Mouse (Mus musculus) heart, embryonic 16.5 days (tissue): ENCODE measurements around the gene Lrguk. TPM values are rescaled to one million over a fixed set of nuclear protein-coding genes. Genes with fewer than 3 reads are reported as not detected.
A peak's percentile ranks its signal among the peaks of the same experiment; 100 is the strongest.

Source experiments
- ATAC-seq: fragments of 200-750 bp; cut with Nextera tagmentation; replicated peaks from 2 replicates; pipeline ENCODE4 v1.8.0; 2017; ENCODE audit warnings: moderate number of reproducible peaks; ENCODE audit not compliant: insufficient read depth, low FRiP score; ENCODE audit errors: extremely low read depth
- H3K27ac ChIP-seq: fragments of 300-500 bp; sonication (generic); 2 replicates; pipeline ENCODE4 v1.5.1; 2014; ENCODE audit warnings: mild to moderate bottlenecking, low read length, control low read depth, moderate library complexity
- H3K27me3 ChIP-seq: fragments of 300-500 bp; sonication (generic); 2 replicates; pipeline ENCODE4 v1.6.1; 2014; ENCODE audit warnings: low read length, mixed read lengths; ENCODE audit not compliant: control insufficient read depth, insufficient read depth
- H3K36me3 ChIP-seq: fragments of 300-500 bp; sonication (generic); 2 replicates; pipeline ENCODE4 v1.6.1; 2014; ENCODE audit not compliant: control insufficient read depth, insufficient read depth
- H3K4me1 ChIP-seq: fragments of 300-500 bp; sonication (generic); 2 replicates; pipeline ENCODE4 v1.6.1; 2014; ENCODE audit warnings: low read length, mixed read lengths; ENCODE audit not compliant: control insufficient read depth, insufficient read depth
- H3K4me2 ChIP-seq: fragments of 300-500 bp; sonication (generic); 2 replicates; pipeline ENCODE4 v1.6.1; 2014; ENCODE audit warnings: low read depth, mild to moderate bottlenecking, control low read depth, low read length
- H3K4me3 ChIP-seq: fragments of 300-500 bp; sonication (generic); 2 replicates; pipeline ENCODE4 v1.5.1; 2014; ENCODE audit warnings: mild to moderate bottlenecking, control low read depth, low read length
- H3K9ac ChIP-seq: fragments of 300-500 bp; sonication (generic); 2 replicates; pipeline ENCODE4 v1.6.1; 2014; ENCODE audit warnings: low read length, control low read depth
- H3K9me3 ChIP-seq: fragments of 300-500 bp; sonication (generic); replicated peaks from 2 replicates; pipeline ENCODE4 v1.6.1; 2016; ENCODE audit warnings: low read length; ENCODE audit not compliant: control insufficient read depth
- WGBS: fragments of 180-500 bp; shearing (Covaris S2); extraction: QIAGEN DNeasy Blood & Tissue Kit; methylation state at CpG from one replicate; pipeline ENCODE4 v1.1.7; 2014; 5-methylcytosine and 5-hydroxymethylcytosine counted together
- polyA plus RNA-seq: library from polyadenylated mRNA; unstranded; fragments of >200 nt; fragmentation: Nextera tagmentation; extraction: Ambion mirVana; gene quantifications from 2 replicates; pipeline ENCODE4 v1.2.1, GENCODE M21; 2015

The Lrguk gene
- polyA plus RNA-seq, 1 experiment from 2014 or later: 0.35 TPM

- WGBS: 62% methylated on average over 7 of the region's 7 CpGs
- Histone ChIP-seq H3K4me2 (no peak overlapping the region), H3K9me3 (no peaks in the 10 kb centered on the region), H3K4me3 (no peak overlapping the region), H3K4me1 (peaks cover 2% of the 10 kb centered on the region; the same call in 1 of the 2 replicates), H3K27ac (no peak overlapping the region), H3K27me3 (no peaks in the 10 kb centered on the region), H3K9ac (no peak overlapping the region), H3K36me3 (no peaks in the 10 kb centered on the region)
- ATAC-seq: no peak
Observed at GRCm38 (mm10) chr6:34148639-34149038, 119.4 kb downstream of the Lrguk start.

GRCm38 (mm10) chr6:34149066-34149465, 119.8 kb downstream of the Lrguk start:
- H3K36me3 ChIP-seq: no peaks in the 10 kb centered on the region
- H3K4me2 ChIP-seq: no peak overlapping the region
- no peak overlapping the region for H3K4me3 ChIP-seq
- WGBS: 83% methylated on average over 9 of the region's 9 CpGs
- no peak for ATAC-seq
- no peaks in the 10 kb centered on the region for H3K9me3 ChIP-seq
- no peaks in the 10 kb centered on the region for H3K27me3 ChIP-seq
- no peak overlapping the region for H3K27ac ChIP-seq
- no peak overlapping the region for H3K9ac ChIP-seq
- H3K4me1 ChIP-seq: peaks cover 5% of the 10 kb centered on the region

GRCm38 (mm10) chr6:34149821-34150220, 120.6 kb downstream of the Lrguk start:
- H3K4me1 ChIP-seq: peaks cover 12% of the 10 kb centered on the region
- H3K36me3 ChIP-seq: no peaks in the 10 kb centered on the region
- no peak overlapping the region for H3K4me3 ChIP-seq
- ATAC-seq: no peak
- H3K9ac ChIP-seq: no peak overlapping the region
- H3K27me3 ChIP-seq: no peaks in the 10 kb centered on the region
- WGBS: 77% methylated on average over 1 of the region's 1 CpGs
- no peaks in the 10 kb centered on the region for H3K9me3 ChIP-seq
- no peak overlapping the region for H3K4me2 ChIP-seq
- H3K27ac ChIP-seq: no peak overlapping the region

GRCm38 (mm10) chr6:34153069-34154052, 124.1 kb downstream of the Lrguk start:
- 67% methylated on average over 18 of the region's 18 CpGs for WGBS
- H3K4me1 ChIP-seq: peaks cover 24% of the 10 kb centered on the region
- H3K9ac ChIP-seq: no peak overlapping the region
- H3K27ac ChIP-seq: no peak overlapping the region
- H3K4me3 ChIP-seq: no peak overlapping the region
- H3K36me3 ChIP-seq: peaks cover 11% of the 10 kb centered on the region
- no peak for ATAC-seq
- no peak overlapping the region for H3K4me2 ChIP-seq
- no peaks in the 10 kb centered on the region for H3K27me3 ChIP-seq
- H3K9me3 ChIP-seq: no peaks in the 10 kb centered on the region

GRCm38 (mm10) chr6:34154202-34154601, 125.0 kb downstream of the Lrguk start:
- peak overlapping the region; percentile 54 for H3K27ac ChIP-seq
- WGBS: 37% methylated on average over 3 of the region's 3 CpGs
- no peaks in the 10 kb centered on the region for H3K9me3 ChIP-seq
- no peaks in the 10 kb centered on the region for H3K27me3 ChIP-seq
- peaks cover 18% of the 10 kb centered on the region for H3K36me3 ChIP-seq
- H3K4me3 ChIP-seq: no peak overlapping the region
- no peak overlapping the region for H3K9ac ChIP-seq
- H3K4me2 ChIP-seq: no peak overlapping the region
- peaks cover 24% of the 10 kb centered on the region for H3K4me1 ChIP-seq
- no peak for ATAC-seq

- peak overlapping the region; percentile 59 for H3K27ac ChIP-seq
- peak overlapping the region; percentile 1 for H3K4me2 ChIP-seq
- peaks cover 28% of the 10 kb centered on the region for H3K36me3 ChIP-seq
- WGBS: 53% methylated on average over 15 of the region's 15 CpGs
- no peaks in the 10 kb centered on the region for H3K9me3 ChIP-seq
- H3K4me3 ChIP-seq: no peak overlapping the region
- no peaks in the 10 kb centered on the region for H3K27me3 ChIP-seq
- no peak for ATAC-seq
- no peak overlapping the region for H3K9ac ChIP-seq
- peaks cover 26% of the 10 kb centered on the region for H3K4me1 ChIP-seq
Observed at GRCm38 (mm10) chr6:34155137-34155804, 126.0 kb downstream of the Lrguk start.

- Histone ChIP-seq H3K4me3 (no peak overlapping the region), H3K4me1 (peaks cover 30% of the 10 kb centered on the region), H3K4me2 (no peak overlapping the region), H3K27ac (peak overlapping the region; percentile 59; the same call in 1 of the 2 replicates), H3K9me3 (no peaks in the 10 kb centered on the region), H3K36me3 (peaks cover 35% of the 10 kb centered on the region), H3K27me3 (no peaks in the 10 kb centered on the region), H3K9ac (no peak overlapping the region)
- ATAC-seq: 0 out of 2 replicates have a peak, but pooled peaks have one; percentile 25
- 51% methylated on average over 5 of the region's 5 CpGs for WGBS
Observed at GRCm38 (mm10) chr6:34156057-34156456, 126.8 kb downstream of the Lrguk start.

- WGBS: 79% methylated on average over 14 of the region's 14 CpGs
- H3K4me1 ChIP-seq: peaks cover 30% of the 10 kb centered on the region
- H3K9me3 ChIP-seq: no peaks in the 10 kb centered on the region
- no peak overlapping the region for H3K4me3 ChIP-seq
- ATAC-seq: no peak
- peak overlapping the region; percentile 33; the same call in 1 of the 2 replicates for H3K27ac ChIP-seq
- no peaks in the 10 kb centered on the region for H3K27me3 ChIP-seq
- H3K36me3 ChIP-seq: peaks cover 41% of the 10 kb centered on the region
- no peak overlapping the region for H3K9ac ChIP-seq
- no peak overlapping the region for H3K4me2 ChIP-seq
Observed at GRCm38 (mm10) chr6:34156841-34157748, 127.8 kb downstream of the Lrguk start.
